Mouse (Mus musculus) C2C12 (cell line): ENCODE data around the gene Stim1.

Experiments
- CTCF ChIP-seq: IDR thresholded peaks from one replicate; pipeline ENCODE4 v1.5.1; 2011; ENCODE audit not compliant: control insufficient read depth, insufficient read depth, insufficient read length
- MYOG ChIP-seq: IDR thresholded peaks from one replicate; pipeline ENCODE4 v1.6.1; 2011; ENCODE audit not compliant: control insufficient read depth, insufficient read length; ENCODE audit errors: extremely low read depth

- no peak for TF ChIP-seq CTCF
- TF ChIP-seq MYOG = no peak
These were observed 4.6 kb upstream of the Stim1 start for GRCm38 (mm10) chr7:102263020-102263419.
